Mouse (Mus musculus): Measurements from ENCODE around the gene Pop7. TPM values are rescaled to one million over a fixed set of nuclear protein-coding genes. Genes with fewer than 3 reads are reported as not detected.
A peak's percentile ranks its signal among the peaks of the same experiment; 100 is the strongest.

Pop7 gene
- 76.3 and 80.5 TPM in 2 replicates for polyA plus RNA-seq (2015; fragmentation: Nextera tagmentation; extraction: Ambion mirVana)

DNA sequence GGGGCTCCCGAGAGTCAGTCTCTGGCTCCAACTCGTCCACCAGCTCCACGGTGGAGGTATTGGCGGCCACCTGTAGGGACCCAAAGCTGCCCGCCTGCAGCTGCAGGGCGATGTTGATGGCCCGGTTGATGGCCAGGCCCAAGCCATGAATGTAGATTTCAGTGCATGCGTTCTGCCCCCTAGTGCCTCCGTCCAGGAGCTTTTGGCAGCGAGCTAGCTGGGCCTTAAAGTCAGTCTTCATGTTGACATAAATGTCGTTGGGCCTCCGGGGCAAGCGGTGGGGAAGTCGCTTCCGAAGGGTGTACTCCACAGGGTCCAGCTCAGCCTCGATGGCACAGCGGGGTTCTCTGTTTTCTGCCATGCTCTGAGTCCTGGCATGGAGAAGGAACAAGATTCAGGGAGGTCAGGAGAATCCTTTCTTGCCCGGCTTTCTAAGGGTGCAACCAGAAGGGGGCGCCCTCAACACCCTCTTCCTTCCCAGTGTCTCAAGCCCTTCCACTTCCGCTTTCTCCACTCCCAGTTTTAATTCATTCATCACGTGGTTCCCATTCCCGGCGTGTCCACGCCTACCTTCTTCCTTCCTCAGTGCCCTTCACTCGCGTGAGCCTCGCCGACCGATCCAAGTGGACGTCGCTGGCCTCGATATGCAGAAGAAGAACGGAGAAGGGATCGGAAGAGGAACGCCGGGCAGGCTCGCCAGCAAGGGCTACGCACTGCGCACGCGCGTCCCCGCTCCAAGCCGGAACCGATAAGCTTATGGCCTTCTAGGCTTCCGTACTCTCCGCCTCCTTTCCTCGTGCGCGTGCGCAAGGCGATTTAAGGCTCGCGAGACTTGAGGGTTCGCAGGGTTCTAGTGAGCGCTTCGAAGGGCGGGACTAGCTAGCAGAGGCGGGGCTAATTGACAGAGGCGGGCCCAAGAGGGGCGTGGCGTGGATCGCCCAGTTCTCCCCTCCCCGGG, at the start of gene Pop7:
Pop7 (minus strand) TSS at position 810 of the 958 bp plus-strand sequence.
- Histone ChIP-seq H3K4me2 (ENCODE audit: low read length) (peak within 1 kb of the TSS; percentile 92), H3K36me3 (ENCODE audit: control insufficient read depth, insufficient read depth, low read length) (no peaks in the 10 kb centered on the region), H3K27ac (ENCODE audit: low read length) (peak within 1 kb of the TSS; percentile 95), H3K4me1 (ENCODE audit: control insufficient read depth, insufficient read depth, low read length) (peaks cover 12% of the 10 kb centered on the region), H3K9ac (ENCODE audit: low read depth, low read length) (peak within 1 kb of the TSS; percentile 76), H3K9me3 (replicated peaks; ENCODE audit: control insufficient read depth, low read length, poor library complexity, severe bottlenecking) (no peaks in the 10 kb centered on the region), H3K27me3 (ENCODE audit: control insufficient read depth, insufficient read depth, low read depth, low read length) (no peaks in the 10 kb centered on the region), H3K4me3 (ENCODE audit: low read depth, low read length) (peak within 1 kb of the TSS; percentile 55)
- 1% methylated on average over 64 of the region's 64 CpGs for WGBS
- ATAC-seq, result peak; percentile 95

DNA sequence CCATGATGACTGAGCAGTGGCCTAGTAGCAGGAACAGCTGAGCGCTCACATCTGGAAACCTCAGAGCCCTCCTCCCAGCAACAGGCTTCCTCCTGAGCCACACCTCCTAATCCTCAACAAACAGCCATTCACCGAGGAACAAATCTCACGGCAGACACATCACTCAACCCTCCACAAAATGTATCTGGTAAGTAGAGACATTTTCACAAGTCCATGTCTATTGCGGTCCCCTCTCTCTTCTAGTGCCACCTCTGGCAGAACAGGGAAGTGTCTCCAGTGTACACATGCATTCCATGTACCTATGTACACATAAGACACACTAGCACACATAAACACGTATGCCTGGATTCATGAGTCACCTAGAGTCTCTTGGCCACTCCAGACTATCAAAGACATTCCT, 48.8 kb upstream of the Pop7 start:
- no peak for ATAC-seq
- H3K4me1 ChIP-seq (ENCODE audit: control insufficient read depth, insufficient read depth, low read length), result peaks cover 19% of the 10 kb centered on the region
- no peaks in the 10 kb centered on the region for H3K27me3 ChIP-seq (ENCODE audit: control insufficient read depth, insufficient read depth, low read depth, low read length)

DNA sequence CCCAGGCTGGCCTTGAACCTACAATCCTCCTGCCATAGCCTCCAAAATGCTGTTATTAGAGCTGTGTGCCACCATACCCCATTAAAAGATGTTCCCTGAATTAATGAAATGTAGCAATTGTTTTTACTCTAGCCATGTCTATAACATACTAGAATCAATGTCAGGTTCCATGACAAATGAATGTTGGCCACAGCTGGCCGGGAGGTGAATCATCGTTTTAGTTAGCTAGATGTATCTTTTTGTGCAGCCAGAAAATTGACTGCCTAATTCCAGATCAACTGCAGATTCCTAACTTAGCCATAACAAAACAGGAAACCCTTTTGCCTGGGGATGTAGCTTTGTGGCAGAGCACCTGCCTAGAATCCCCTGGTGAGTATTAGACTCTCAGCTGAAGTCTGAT, 47.5 kb upstream of the Pop7 start:
- H3K4me2 ChIP-seq (ENCODE audit: low read length), result no peak overlapping the region
- no peak overlapping the region for H3K9ac ChIP-seq (ENCODE audit: low read depth, low read length)
- no peak for ATAC-seq
- H3K27me3 ChIP-seq (ENCODE audit: control insufficient read depth, insufficient read depth, low read depth, low read length), result no peaks in the 10 kb centered on the region
- H3K27ac ChIP-seq (ENCODE audit: low read length), result no peak overlapping the region
- no peak overlapping the region for H3K4me3 ChIP-seq (ENCODE audit: low read depth, low read length)
- H3K9me3 ChIP-seq (replicated peaks; ENCODE audit: control insufficient read depth, low read length, poor library complexity, severe bottlenecking), result no peaks in the 10 kb centered on the region
- WGBS, result 89% methylated on average over 2 of the region's 2 CpGs
- H3K4me1 ChIP-seq (ENCODE audit: control insufficient read depth, insufficient read depth, low read length), result peaks cover 9% of the 10 kb centered on the region
- no peaks in the 10 kb centered on the region for H3K36me3 ChIP-seq (ENCODE audit: control insufficient read depth, insufficient read depth, low read length)

More for the DNA sequence above, 48.8 kb upstream of the Pop7 start:
- 68% methylated on average over 5 of the region's 5 CpGs for WGBS
- H3K27ac ChIP-seq (ENCODE audit: low read length), result no peak overlapping the region
- no peak overlapping the region for H3K9ac ChIP-seq (ENCODE audit: low read depth, low read length)
- no peaks in the 10 kb centered on the region for H3K36me3 ChIP-seq (ENCODE audit: control insufficient read depth, insufficient read depth, low read length)
- H3K4me3 ChIP-seq (ENCODE audit: low read depth, low read length), result no peak overlapping the region
- H3K4me2 ChIP-seq (ENCODE audit: low read length), result no peak overlapping the region
- H3K9me3 ChIP-seq (replicated peaks; ENCODE audit: control insufficient read depth, low read length, poor library complexity, severe bottlenecking), result no peaks in the 10 kb centered on the region

DNA sequence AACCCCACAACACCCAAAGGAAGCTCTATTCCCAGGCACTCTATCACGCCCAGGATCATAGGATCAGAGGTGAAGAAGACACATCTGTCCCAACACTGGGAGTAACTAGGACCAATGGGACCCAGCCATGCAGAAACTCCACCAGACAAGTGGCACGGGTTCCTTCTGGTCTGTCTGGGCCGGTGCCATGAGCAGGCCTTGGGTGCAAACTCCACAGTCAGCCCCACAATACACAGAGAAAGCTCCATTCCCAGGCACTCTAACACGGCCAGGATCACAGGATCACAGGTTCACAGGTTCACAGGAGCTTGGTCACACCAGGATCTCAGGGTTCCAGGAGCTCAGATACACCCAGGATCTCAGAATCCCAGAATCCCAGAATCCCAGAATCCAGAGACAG, 43.3 kb upstream of the Pop7 start:
- Histone ChIP-seq H3K9me3 (replicated peaks; ENCODE audit: control insufficient read depth, low read length, poor library complexity, severe bottlenecking) (no peaks in the 10 kb centered on the region), H3K4me2 (ENCODE audit: low read length) (no peak overlapping the region), H3K9ac (ENCODE audit: low read depth, low read length) (no peak overlapping the region), H3K36me3 (ENCODE audit: control insufficient read depth, insufficient read depth, low read length) (no peaks in the 10 kb centered on the region), H3K4me1 (ENCODE audit: control insufficient read depth, insufficient read depth, low read length) (no peaks in the 10 kb centered on the region), H3K27ac (ENCODE audit: low read length) (no peak overlapping the region), H3K4me3 (ENCODE audit: low read depth, low read length) (no peak overlapping the region), H3K27me3 (ENCODE audit: control insufficient read depth, insufficient read depth, low read depth, low read length) (no peaks in the 10 kb centered on the region)
- 71% methylated on average over 4 of the region's 4 CpGs for WGBS
- no peak for ATAC-seq

DNA sequence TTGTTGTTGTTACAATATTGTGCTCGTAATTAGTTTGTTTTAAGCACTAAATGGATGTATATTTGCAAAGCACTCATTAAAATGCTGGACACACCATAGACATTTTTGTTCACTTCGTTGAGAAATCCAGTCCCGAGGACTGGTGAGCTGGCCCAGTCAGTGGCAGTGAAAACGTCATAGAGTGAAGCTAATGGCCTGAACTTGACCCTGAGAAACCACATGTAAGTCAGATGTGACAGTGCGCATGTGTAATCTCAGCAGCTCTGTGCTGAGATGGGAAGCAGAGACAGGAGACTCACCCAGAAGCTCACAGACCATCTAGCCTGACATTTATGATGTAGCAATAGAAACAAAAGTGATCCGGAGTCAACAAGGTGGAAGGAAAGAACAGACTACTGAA, 42.6 kb upstream of the Pop7 start:
- Histone ChIP-seq H3K36me3 (ENCODE audit: control insufficient read depth, insufficient read depth, low read length) (no peaks in the 10 kb centered on the region), H3K27me3 (ENCODE audit: control insufficient read depth, insufficient read depth, low read depth, low read length) (no peaks in the 10 kb centered on the region), H3K4me1 (ENCODE audit: control insufficient read depth, insufficient read depth, low read length) (no peaks in the 10 kb centered on the region), H3K4me2 (ENCODE audit: low read length) (no peak overlapping the region), H3K4me3 (ENCODE audit: low read depth, low read length) (no peak overlapping the region), H3K27ac (ENCODE audit: low read length) (no peak overlapping the region), H3K9ac (ENCODE audit: low read depth, low read length) (no peak overlapping the region), H3K9me3 (replicated peaks; ENCODE audit: control insufficient read depth, low read length, poor library complexity, severe bottlenecking) (no peaks in the 10 kb centered on the region)
- 69% methylated on average over 6 of the region's 6 CpGs for WGBS
- ATAC-seq, result no peak

DNA sequence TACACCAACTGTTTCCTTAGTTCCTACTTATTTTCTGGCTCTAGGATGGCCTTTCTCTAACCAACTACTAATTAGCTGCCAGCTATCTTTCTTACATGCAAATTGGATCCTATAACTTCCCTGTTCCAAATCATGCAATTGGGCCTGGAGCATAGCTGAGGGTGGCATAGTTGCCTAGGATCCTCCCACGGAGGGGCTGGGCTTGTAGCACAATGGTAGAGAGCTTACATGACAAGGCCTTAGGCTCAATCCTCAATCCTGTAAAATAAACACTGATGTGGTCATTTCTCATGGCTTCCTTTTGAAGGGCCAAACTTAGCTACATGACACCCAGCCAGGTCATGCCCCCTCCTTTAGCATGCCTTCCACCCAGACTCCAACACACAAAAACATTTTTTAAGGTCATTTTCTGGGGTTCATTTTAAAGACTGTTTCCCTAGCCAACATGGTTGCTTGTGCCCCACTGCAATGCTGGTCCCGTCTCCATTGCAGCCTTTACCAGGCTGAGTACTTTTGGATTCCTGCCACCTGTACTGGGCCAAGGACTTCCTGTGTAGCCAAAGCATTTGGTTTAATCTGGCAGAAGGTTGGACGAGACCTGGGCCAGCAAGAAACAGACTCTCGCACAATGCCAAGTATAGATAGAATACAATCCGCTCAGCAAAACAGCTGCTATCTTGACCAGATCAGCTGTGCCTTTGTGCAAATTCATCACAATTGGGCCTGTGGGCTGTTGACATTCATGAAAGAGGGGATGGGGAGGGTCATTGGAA, 39.6 kb upstream of the Pop7 start:
- H3K4me1 ChIP-seq (ENCODE audit: control insufficient read depth, insufficient read depth, low read length), result no peaks in the 10 kb centered on the region; the same call in 1 of the 2 replicates
- no peaks in the 10 kb centered on the region for H3K36me3 ChIP-seq (ENCODE audit: control insufficient read depth, insufficient read depth, low read length)
- WGBS, result 74% methylated on average over 5 of the region's 5 CpGs
- no peak overlapping the region for H3K4me2 ChIP-seq (ENCODE audit: low read length)
- no peak for ATAC-seq
- no peak overlapping the region for H3K4me3 ChIP-seq (ENCODE audit: low read depth, low read length)
- H3K9me3 ChIP-seq (replicated peaks; ENCODE audit: control insufficient read depth, low read length, poor library complexity, severe bottlenecking), result no peaks in the 10 kb centered on the region
- no peaks in the 10 kb centered on the region for H3K27me3 ChIP-seq (ENCODE audit: control insufficient read depth, insufficient read depth, low read depth, low read length)
- H3K9ac ChIP-seq (ENCODE audit: low read depth, low read length), result no peak overlapping the region
- no peak overlapping the region for H3K27ac ChIP-seq (ENCODE audit: low read length)

DNA sequence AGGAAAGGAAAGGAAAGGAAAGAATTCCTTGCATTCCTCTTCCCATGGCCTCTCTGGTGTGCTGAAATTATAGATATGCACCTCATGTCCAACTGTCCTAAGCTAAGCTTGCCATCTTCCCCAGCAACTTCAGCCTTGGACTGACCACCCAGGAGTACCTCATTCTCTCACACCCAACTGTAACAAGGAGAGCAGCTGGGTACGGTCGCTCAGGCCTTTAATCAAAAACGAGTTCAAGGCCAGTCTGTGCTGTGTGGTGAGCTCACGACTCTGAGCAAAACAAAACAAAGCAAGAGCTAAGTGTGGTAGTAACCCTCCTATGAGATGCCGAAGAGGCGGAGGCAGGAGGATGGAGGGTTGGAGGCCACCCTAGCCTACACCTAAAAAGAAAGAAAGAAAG, 38.7 kb upstream of the Pop7 start:
- H3K4me3 ChIP-seq (ENCODE audit: low read depth, low read length), result no peak overlapping the region
- H3K4me1 ChIP-seq (ENCODE audit: control insufficient read depth, insufficient read depth, low read length), result no peaks in the 10 kb centered on the region; the same call in 1 of the 2 replicates
- H3K27me3 ChIP-seq (ENCODE audit: control insufficient read depth, insufficient read depth, low read depth, low read length), result no peaks in the 10 kb centered on the region
- WGBS, result 76% methylated on average over 6 of the region's 6 CpGs
- no peak overlapping the region for H3K27ac ChIP-seq (ENCODE audit: low read length)
- H3K4me2 ChIP-seq (ENCODE audit: low read length), result no peak overlapping the region
- H3K36me3 ChIP-seq (ENCODE audit: control insufficient read depth, insufficient read depth, low read length), result no peaks in the 10 kb centered on the region
- no peaks in the 10 kb centered on the region for H3K9me3 ChIP-seq (replicated peaks; ENCODE audit: control insufficient read depth, low read length, poor library complexity, severe bottlenecking)
- no peak overlapping the region for H3K9ac ChIP-seq (ENCODE audit: low read depth, low read length)
- no peak for ATAC-seq

DNA sequence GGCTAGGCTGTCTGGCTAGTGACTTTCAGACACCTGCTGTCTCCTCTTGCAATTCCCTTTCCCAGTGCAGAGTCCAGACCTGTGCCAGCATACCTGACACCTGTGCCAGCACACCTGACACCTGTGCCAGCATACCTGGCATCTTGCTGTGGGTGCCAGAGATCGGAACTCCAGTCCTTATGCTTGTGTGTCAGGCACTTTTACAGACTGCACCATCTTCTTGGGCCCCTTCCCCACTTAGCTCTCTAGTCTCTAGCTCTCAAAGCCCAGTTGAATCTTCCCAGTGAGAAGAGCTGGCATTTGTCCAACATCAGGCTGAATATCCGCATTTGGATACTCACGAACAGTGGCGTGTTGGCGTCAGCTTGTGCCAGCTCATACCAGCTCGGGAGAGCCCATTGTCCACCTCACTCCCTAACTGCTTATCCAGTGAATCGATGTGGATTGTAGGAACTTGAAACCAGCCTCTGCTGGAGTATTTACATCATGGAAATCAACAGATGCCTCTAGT, 37.0 kb upstream of the Pop7 start:
- WGBS, result 52% methylated on average over 7 of the region's 7 CpGs
- no peaks in the 10 kb centered on the region for H3K9me3 ChIP-seq (replicated peaks; ENCODE audit: control insufficient read depth, low read length, poor library complexity, severe bottlenecking)
- no peaks in the 10 kb centered on the region for H3K36me3 ChIP-seq (ENCODE audit: control insufficient read depth, insufficient read depth, low read length)
- H3K4me3 ChIP-seq (ENCODE audit: low read depth, low read length), result no peak overlapping the region
- ATAC-seq, result no peak
- H3K27me3 ChIP-seq (ENCODE audit: control insufficient read depth, insufficient read depth, low read depth, low read length), result no peaks in the 10 kb centered on the region
- peak overlapping the region; percentile 10; the same call in 1 of the 2 replicates for H3K27ac ChIP-seq (ENCODE audit: low read length)
- H3K4me2 ChIP-seq (ENCODE audit: low read length), result no peak overlapping the region
- H3K4me1 ChIP-seq (ENCODE audit: control insufficient read depth, insufficient read depth, low read length), result no peaks in the 10 kb centered on the region; the same call in 1 of the 2 replicates
- H3K9ac ChIP-seq (ENCODE audit: low read depth, low read length), result no peak overlapping the region

Data from midbrain, embryonic 16.5 days (tissue).